In the genomic region with DNA sequence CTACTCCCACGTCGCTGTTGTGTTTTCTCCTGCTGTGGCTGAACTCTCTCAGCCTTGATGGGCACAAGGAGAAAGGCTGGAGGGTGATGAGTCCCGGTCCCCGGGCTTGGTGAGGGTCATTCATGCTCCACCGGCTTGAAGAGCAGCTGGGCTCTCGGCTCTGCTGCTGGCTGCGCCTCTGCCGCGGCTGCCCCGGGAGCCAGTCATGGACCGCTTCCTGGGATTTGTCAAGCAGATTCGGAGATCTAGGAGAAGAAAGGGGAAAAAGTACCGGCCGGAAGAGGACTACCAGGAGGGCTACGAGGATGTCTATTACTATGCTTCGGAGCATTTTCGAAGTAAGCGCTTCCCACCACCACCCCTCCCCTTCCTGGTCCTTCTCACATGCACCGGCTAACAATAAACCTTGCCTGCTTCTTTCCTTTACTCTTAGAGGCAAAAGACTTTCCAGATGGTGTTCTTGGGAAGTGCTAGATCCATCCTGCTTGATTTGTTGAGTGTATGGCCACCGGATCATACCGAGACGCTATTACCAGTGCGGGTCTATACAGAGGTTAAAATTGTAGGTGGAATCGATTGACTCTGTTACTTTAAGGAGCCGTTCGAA, we compare ENCODE assay signal across 8 mouse cellular contexts.
DNase-seq lines count a peak whose midpoint lies in the region; ATAC-seq lines count a peak whose summit lies in the region.

No protein-coding gene starts in this region.

- ATAC-seq in embryonic facial prominence, embryonic 11.5 days (replicated peaks; ENCODE audit: insufficient number of reproducible peaks, low FRiP score, low TSS enrichment, low read depth): peak; percentile 40; the same call in 1 of the 2 replicates
- peak; percentile 59 for ATAC-seq in hindbrain, embryonic 13.5 days (ENCODE audit: low FRiP score)

- WGBS in embryonic facial prominence, embryonic 11.5 days: 2% methylated on average over 26 of the region's 26 CpGs
- WGBS in hindbrain, embryonic 13.5 days: 2% methylated on average over 26 of the region's 26 CpGs

- H3K36me3 ChIP-seq in embryonic facial prominence, embryonic 11.5 days (replicated peaks; ENCODE audit: control insufficient read depth, insufficient read depth, low read depth, low read length): no peaks in the 10 kb centered on the region
- H3K36me3 ChIP-seq in hindbrain, embryonic 13.5 days: no peaks in the 10 kb centered on the region

- no peaks in the 10 kb centered on the region for H3K9me3 ChIP-seq in embryonic facial prominence, embryonic 11.5 days (replicated peaks; ENCODE audit: control insufficient read depth, low read length)
- no peaks in the 10 kb centered on the region for H3K9me3 ChIP-seq in hindbrain, embryonic 13.5 days

- intact Hi-C loops in left cerebral cortex, postnatal 25 days (cut with DNase I): no loop called here

- DNase-seq in left cerebral cortex, postnatal 25 days (ENCODE audit: low spot score in 2 of 2): peak; percentile 17 to 24
- no peak for DNase-seq in left cerebral cortex, adult 8-10 months (ENCODE audit: low spot score in 2 of 2)
- DNase-seq in embryonic facial prominence, embryonic 11.5 days (ENCODE audit: low spot score): peak; percentile 27
- peak; percentile 38 for DNase-seq in mesoderm, embryonic 11.5 days (ENCODE audit: low read depth, low spot score)
- no peak for DNase-seq in thymus, postnatal 0 days (ENCODE audit: low spot score)
- no peak for DNase-seq in natural killer cell, adult 2 months (ENCODE audit: low spot score in 2 of 2)
- no peak for DNase-seq in ovary, adult 18-20 months (ENCODE audit: low spot score)

- H3K9ac ChIP-seq in embryonic facial prominence, embryonic 11.5 days (replicated peaks; ENCODE audit: low read length): no peak overlapping the region
- H3K9ac ChIP-seq in hindbrain, embryonic 13.5 days: peak overlapping the region; percentile 75

- H3K27me3 ChIP-seq in embryonic facial prominence, embryonic 11.5 days (ENCODE audit: control insufficient read depth, insufficient read depth, low read length): no peaks in the 10 kb centered on the region
- no peaks in the 10 kb centered on the region for H3K27me3 ChIP-seq in hindbrain, embryonic 13.5 days

- peak overlapping the region; percentile 18 for H3K4me3 ChIP-seq in embryonic facial prominence, embryonic 11.5 days (ENCODE audit: low read depth, low read length)
- peak overlapping the region; percentile 53 for H3K4me3 ChIP-seq in hindbrain, embryonic 13.5 days

- no peak overlapping the region for H3K27ac ChIP-seq in embryonic facial prominence, embryonic 11.5 days (replicated peaks; ENCODE audit: low read depth, low read length)
- H3K27ac ChIP-seq in hindbrain, embryonic 13.5 days: peak overlapping the region; percentile 83

- H3K4me1 ChIP-seq in embryonic facial prominence, embryonic 11.5 days (ENCODE audit: control insufficient read depth, insufficient read depth, low read length): no peaks in the 10 kb centered on the region
- peaks cover 59% of the 10 kb centered on the region for H3K4me1 ChIP-seq in hindbrain, embryonic 13.5 days (replicated peaks)

- peak overlapping the region; percentile 28 for H3K4me2 ChIP-seq in embryonic facial prominence, embryonic 11.5 days (ENCODE audit: low read depth, low read length)
- peak overlapping the region; percentile 84 for H3K4me2 ChIP-seq in hindbrain, embryonic 13.5 days

Comparison
In these comparisons a context has a peak if more than half of its experiments do, and no peak if none do; other contexts are left out.
1. DNase-seq: peak in left cerebral cortex, postnatal 25 days (2 of 2), embryonic facial prominence, embryonic 11.5 days (single experiment) and mesoderm, embryonic 11.5 days (single experiment); none in left cerebral cortex, adult 8-10 months (0 of 2), thymus, postnatal 0 days (single experiment), natural killer cell, adult 2 months (0 of 2) and ovary, adult 18-20 months (single experiment).